Mouse (Mus musculus) fat pad, adult 2 months (tissue): ENCODE results near the gene Mmp27.
A peak's percentile ranks its signal among the peaks of the same experiment; 100 is the strongest.

Experiments
- DNase-seq: peaks from one replicate; pipeline ENCODE4 v3.0.0-alpha.2; 2011; ENCODE audit warnings: low read depth, low spot score; ENCODE audit errors: extremely low read depth

Mmp27 gene

GRCm38 (mm10) chr9:7571162-7571561, at the start of gene Mmp27:
Gene Mmp27 (plus strand): TSS chr9:7571396.
- no peak for DNase-seq

GRCm38 (mm10) chr9:7526255-7526940, 44.8 kb upstream of the Mmp27 start:
- no peak for DNase-seq

- DNase-seq: no peak
These were observed 28.4 kb upstream of the Mmp27 start for GRCm38 (mm10) chr9:7542763-7543162.

GRCm38 (mm10) chr9:7544923-7545457, 26.2 kb upstream of the Mmp27 start:
- DNase-seq: no peak

- no peak for DNase-seq
These were observed 25.7 kb upstream of the Mmp27 start for GRCm38 (mm10) chr9:7545471-7545870.

GRCm38 (mm10) chr9:7545920-7546319, 25.3 kb upstream of the Mmp27 start:
- DNase-seq: no peak

- DNase-seq: no peak
These were observed 19.3 kb upstream of the Mmp27 start for GRCm38 (mm10) chr9:7551943-7552342.

- no peak for DNase-seq
These were observed 17.7 kb upstream of the Mmp27 start for GRCm38 (mm10) chr9:7553536-7553935.

- no peak for DNase-seq
These were observed 16.8 kb upstream of the Mmp27 start for GRCm38 (mm10) chr9:7554382-7554781.

- no peak for DNase-seq
These were observed 12.8 kb upstream of the Mmp27 start, which contains the start of gene Mmp8 for GRCm38 (mm10) chr9:7558221-7559017. Gene Mmp8 (plus strand): TSS chr9:7558456.

- no peak for DNase-seq
These were observed 11.2 kb upstream of the Mmp27 start for GRCm38 (mm10) chr9:7560026-7560425.

GRCm38 (mm10) chr9:7567376-7567775, 3.8 kb upstream of the Mmp27 start:
- DNase-seq: no peak

- DNase-seq: no peak
These were observed 3.3 kb upstream of the Mmp27 start for GRCm38 (mm10) chr9:7567923-7568322.

- DNase-seq: no peak
These were observed 711 bp upstream of the Mmp27 start for GRCm38 (mm10) chr9:7570485-7570884.

GRCm38 (mm10) chr9:7572188-7572587, 992 bp downstream of the Mmp27 start:
- no peak for DNase-seq

GRCm38 (mm10) chr9:7572663-7573308, 1.6 kb downstream of the Mmp27 start:
- DNase-seq: no peak

- DNase-seq: no peak
These were observed 4.3 kb downstream of the Mmp27 start for GRCm38 (mm10) chr9:7575526-7575925.

GRCm38 (mm10) chr9:7577371-7577770, 6.2 kb downstream of the Mmp27 start:
- no peak for DNase-seq

- no peak for DNase-seq
These were observed 18.9 kb downstream of the Mmp27 start for GRCm38 (mm10) chr9:7590063-7590462.

- no peak for DNase-seq
These were observed 22.1 kb downstream of the Mmp27 start for GRCm38 (mm10) chr9:7593272-7593812.

GRCm38 (mm10) chr9:7594816-7595540, 23.8 kb downstream of the Mmp27 start:
- peak; percentile 36 for DNase-seq
